Mouse (Mus musculus): ENCODE results near the gene Fcf1. TPM values are rescaled to one million over a fixed set of nuclear protein-coding genes. Genes with fewer than 3 reads are reported as not detected.

The Fcf1 gene
- polyA plus RNA-seq, 1 experiment from 2014 or later: 152 TPM

- DNase-seq (ENCODE audit: low spot score): no peak
Measured at GRCm38 (mm10) chr12:85032710-85033109, 62.0 kb downstream of the Fcf1 start.

More at GRCm38 (mm10) chr12:85032710-85033109, 62.0 kb downstream of the Fcf1 start:
- Histone ChIP-seq H3K9ac (ENCODE audit: low read length) (no peak overlapping the region), H3K4me3 (ENCODE audit: low read depth, low read length) (no peak overlapping the region), H3K27ac (ENCODE audit: low read depth, low read length) (no peak overlapping the region), H3K4me1 (ENCODE audit: control insufficient read depth, insufficient read depth, low read length) (no peaks in the 10 kb centered on the region), H3K9me3 (ENCODE audit: control insufficient read depth, low read length) (no peaks in the 10 kb centered on the region), H3K36me3 (ENCODE audit: control insufficient read depth, insufficient read depth, low read length) (peaks cover 12% of the 10 kb centered on the region), H3K4me2 (ENCODE audit: low read depth) (no peak overlapping the region), H3K27me3 (ENCODE audit: control insufficient read depth, insufficient read depth, low read length) (no peaks in the 10 kb centered on the region)
- WGBS: 93% methylated on average over 2 of the region's 2 CpGs
- ATAC-seq (ENCODE audit: insufficient read depth, low FRiP score, low TSS enrichment): no peak

Other genes with a start within 250 kb of the Fcf1 start
- 81.6 and 85.3 TPM in 2 replicates for gene Npc2, start 197.7 kb upstream of the Fcf1 start, polyA plus RNA-seq (2014; fragmentation: Nextera tagmentation; extraction: Ambion mirVana)
- gene Isca2, start 197.6 kb upstream of the Fcf1 start, polyA plus RNA-seq (2014; fragmentation: Nextera tagmentation; extraction: Ambion mirVana): 146 and 156 TPM in 2 replicates
- 0.17 and 0.20 TPM in 2 replicates for gene Ltbp2, start 94.4 kb upstream of the Fcf1 start, polyA plus RNA-seq (2014; fragmentation: Nextera tagmentation; extraction: Ambion mirVana)
- 25.3 and 26.8 TPM in 2 replicates for gene Arel1, start within 50 bp of the Fcf1 start, polyA plus RNA-seq (2014; fragmentation: Nextera tagmentation; extraction: Ambion mirVana)
- gene Ylpm1, start 25.4 kb downstream of the Fcf1 start, polyA plus RNA-seq (2014; fragmentation: Nextera tagmentation; extraction: Ambion mirVana): 44.8 and 46.1 TPM in 2 replicates
- gene Prox2, start 139.9 kb downstream of the Fcf1 start, polyA plus RNA-seq (2014; fragmentation: Nextera tagmentation; extraction: Ambion mirVana): 2.5 and 4.3 TPM in 2 replicates
- gene Dlst, start 139.9 kb downstream of the Fcf1 start, polyA plus RNA-seq (2014; fragmentation: Nextera tagmentation; extraction: Ambion mirVana): 113 and 115 TPM in 2 replicates
- 5.3 and 6.7 TPM in 2 replicates for gene Rps6kl1, start 180.4 kb downstream of the Fcf1 start, polyA plus RNA-seq (2014; fragmentation: Nextera tagmentation; extraction: Ambion mirVana)
- 7.1 and 9.0 TPM in 2 replicates for gene Pgf, start 206.9 kb downstream of the Fcf1 start, polyA plus RNA-seq (2014; fragmentation: Nextera tagmentation; extraction: Ambion mirVana)
- gene Eif2b2, start 248.6 kb downstream of the Fcf1 start, polyA plus RNA-seq (2014; fragmentation: Nextera tagmentation; extraction: Ambion mirVana): 104 and 111 TPM in 2 replicates